Mouse (Mus musculus) embryonic fibroblast, embryonic 13.5 days (primary cell): ENCODE data around the gene Tpx2.

ENCODE experiments used
- CTCF ChIP-seq: IDR thresholded peaks from 2 replicates; pipeline ENCODE4 v1.5.1; 2011; ENCODE audit warnings: mild to moderate bottlenecking, control low read depth, low read length, moderate library complexity, borderline replicate concordance; ENCODE audit not compliant: insufficient read depth
- POLR2A ChIP-seq: IDR thresholded peaks from 2 replicates; pipeline ENCODE4 v1.6.1; 2011; ENCODE audit warnings: low read depth, mild to moderate bottlenecking, control low read depth, low read length, moderate library complexity

- no peak for TF ChIP-seq CTCF
- no peak for TF ChIP-seq POLR2A
These were observed 15.6 kb downstream of the Tpx2 start for GRCm38 (mm10) chr2:152863346-152863745.
